Mouse (Mus musculus) heart, embryonic 12.5 days (tissue): ENCODE measurements at regions not wholly inside any gene's neighbourhood (a gene's known extent, or its start where the extent isn't known, plus 50 kb on each side); places are given as distances from the start of the nearest gene placed in this dataset.

Source experiments
- ATAC-seq: fragments of 200-750 bp; cut with Nextera tagmentation; 2 replicates; pipeline ENCODE4 v1.8.0; 2017; ENCODE audit warnings: moderate TSS enrichment, moderate library complexity; ENCODE audit not compliant: insufficient number of reproducible peaks, low FRiP score
- H3K27ac ChIP-seq: fragments of 300-500 bp; sonication (generic); 2 replicates; pipeline ENCODE4 v1.5.1; 2016; ENCODE audit warnings: mild to moderate bottlenecking, moderate library complexity; ENCODE audit not compliant: poor library complexity, severe bottlenecking
- H3K27me3 ChIP-seq: fragments of 300-500 bp; sonication (generic); replicated peaks from 2 replicates; pipeline ENCODE4 v1.6.1; 2016; ENCODE audit warnings: mild to moderate bottlenecking, moderate library complexity
- H3K36me3 ChIP-seq: fragments of 300-500 bp; sonication (generic); 2 replicates; pipeline ENCODE4 v1.6.1; 2016; ENCODE audit warnings: mild to moderate bottlenecking, moderate library complexity
- H3K4me1 ChIP-seq: fragments of 300-500 bp; sonication (generic); replicated peaks from 2 replicates; pipeline ENCODE4 v1.6.1; 2016; ENCODE audit warnings: mild to moderate bottlenecking
- H3K4me2 ChIP-seq: fragments of 300-500 bp; sonication (generic); 2 replicates; pipeline ENCODE4 v1.6.1; 2016; ENCODE audit warnings: mild to moderate bottlenecking, moderate library complexity
- H3K4me3 ChIP-seq: fragments of 300-500 bp; sonication (generic); 2 replicates; pipeline ENCODE4 v1.5.1; 2016; ENCODE audit warnings: mild to moderate bottlenecking
- H3K9ac ChIP-seq: fragments of 300-500 bp; sonication (generic); 2 replicates; pipeline ENCODE4 v1.6.1; 2016; ENCODE audit warnings: mild to moderate bottlenecking, moderate library complexity
- H3K9me3 ChIP-seq: fragments of 300-500 bp; sonication (generic); replicated peaks from 2 replicates; pipeline ENCODE4 v1.6.1; 2016; ENCODE audit warnings: mild to moderate bottlenecking, moderate library complexity
- WGBS: fragments of 180-500 bp; shearing (Covaris S2); methylation state at CpG from one replicate; pipeline ENCODE4 v1.1.7; 2016; 5-methylcytosine and 5-hydroxymethylcytosine counted together

DNA sequence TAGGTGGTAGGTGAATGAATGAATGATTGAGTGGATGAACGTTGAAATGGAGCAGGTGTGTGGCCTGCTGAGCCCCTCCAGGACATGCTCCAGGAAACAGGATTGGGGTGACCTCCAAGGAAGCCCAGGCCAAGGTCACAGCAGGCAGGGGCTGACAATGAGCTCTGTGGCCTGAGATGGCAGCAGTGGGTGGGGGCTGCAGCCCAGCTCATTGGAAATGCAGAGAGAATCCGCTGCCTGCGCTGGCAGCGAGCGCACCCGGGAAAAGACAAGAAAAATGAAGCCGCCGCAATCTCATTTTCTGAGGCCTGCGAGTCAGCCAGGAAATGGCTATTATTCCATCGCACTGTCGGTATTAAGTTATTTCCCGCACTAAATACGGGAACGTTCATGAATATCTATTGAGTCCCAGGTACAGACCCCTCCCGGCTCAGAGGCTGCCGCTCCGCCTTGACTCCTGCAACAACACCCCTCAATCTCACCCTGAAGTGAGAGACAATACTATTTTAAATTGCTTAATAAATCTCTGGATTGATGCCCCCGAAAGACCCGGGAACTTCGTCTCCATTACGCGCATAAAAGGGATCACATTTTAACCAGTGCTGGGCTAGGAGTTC is 153.7 kb downstream of the Cryba4 start:
- Histone ChIP-seq H3K36me3 (no peaks in the 10 kb centered on the region), H3K4me2 (no peak overlapping the region), H3K4me1 (no peaks in the 10 kb centered on the region), H3K9ac (no peak overlapping the region), H3K4me3 (no peak overlapping the region), H3K27me3 (peaks cover 21% of the 10 kb centered on the region), H3K9me3 (peaks cover 6% of the 10 kb centered on the region; the same call in 1 of the 2 replicates), H3K27ac (no peak overlapping the region)
- ATAC-seq: no peak
- WGBS: 61% methylated on average over 22 of the region's 22 CpGs

DNA sequence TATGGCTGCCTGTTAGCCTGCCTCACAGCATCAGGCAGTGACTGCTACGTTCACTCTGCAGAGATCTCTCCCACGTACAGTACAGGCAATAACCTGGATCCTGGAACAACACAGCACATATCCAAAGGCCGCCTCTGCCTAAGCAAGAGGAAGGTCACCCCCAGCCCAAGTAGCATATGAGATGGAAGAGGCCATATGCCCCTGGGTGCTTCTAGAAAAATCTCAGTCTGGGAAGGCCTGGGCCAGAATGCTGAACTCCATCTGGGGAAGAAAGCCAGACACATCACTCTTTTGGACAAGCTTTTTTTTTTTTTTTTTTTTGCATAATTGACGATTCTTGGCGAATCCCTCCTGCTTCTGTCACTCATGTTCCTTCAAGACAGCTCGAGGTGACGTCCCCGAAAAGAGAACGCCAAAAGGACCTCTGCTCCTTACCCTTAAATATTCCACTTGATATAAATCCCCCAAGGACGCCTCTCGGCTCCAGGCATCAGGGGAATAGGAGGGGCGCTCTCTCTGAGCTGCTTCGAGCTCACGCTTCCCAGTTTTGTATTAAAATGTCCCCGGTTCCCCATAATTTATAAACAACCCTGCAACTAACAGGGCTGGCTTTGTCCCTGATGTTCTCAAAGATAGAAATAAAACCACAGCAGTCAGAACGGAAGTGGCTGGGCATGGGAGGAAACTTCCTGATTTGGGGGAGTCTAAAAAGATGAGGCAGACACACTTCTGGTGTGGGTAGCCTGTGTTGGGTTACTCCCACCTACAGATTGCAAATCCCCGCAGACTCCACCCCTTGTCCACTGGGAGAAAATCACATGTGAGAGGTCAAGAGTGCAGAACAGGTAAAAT is 150.4 kb downstream of the Cryba4 start:
- Histone ChIP-seq H3K27me3 (peaks cover 21% of the 10 kb centered on the region), H3K27ac (no peak overlapping the region), H3K4me2 (no peak overlapping the region), H3K36me3 (no peaks in the 10 kb centered on the region), H3K9me3 (no peaks in the 10 kb centered on the region), H3K9ac (no peak overlapping the region), H3K4me3 (no peak overlapping the region), H3K4me1 (no peaks in the 10 kb centered on the region)
- 77% methylated on average over 17 of the region's 17 CpGs for WGBS
- no peak for ATAC-seq

DNA sequence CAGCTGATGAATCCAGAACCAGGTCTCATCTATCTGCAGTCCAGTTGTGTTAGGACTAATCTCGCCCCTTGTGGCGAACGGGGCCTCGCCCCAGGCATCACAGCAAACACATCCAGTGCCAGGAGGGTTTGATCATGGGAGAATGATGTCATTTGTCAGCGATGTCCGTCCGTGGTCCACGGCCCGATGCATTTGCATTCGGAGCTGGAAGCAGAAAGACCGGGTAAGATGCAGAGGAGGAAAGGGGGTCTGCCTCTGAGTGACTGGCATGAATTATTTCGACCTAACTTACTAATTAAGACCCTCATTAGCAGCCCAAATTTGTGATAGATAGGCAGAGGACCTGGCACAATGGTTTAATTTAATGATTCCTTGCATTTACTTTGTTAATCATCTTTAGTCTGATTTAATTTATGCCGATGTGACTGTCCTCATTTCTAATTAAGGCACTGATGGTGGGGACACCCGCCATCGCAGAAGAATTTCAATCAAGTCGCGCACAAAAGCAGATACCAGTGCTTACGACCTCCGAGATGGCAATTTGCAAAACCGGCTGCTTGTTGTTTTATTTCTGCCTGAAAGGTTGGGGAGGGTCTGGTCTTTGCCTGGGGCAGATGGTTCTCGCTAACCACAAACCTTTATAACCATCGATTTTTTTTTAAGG is 141.9 kb downstream of the Cryba4 start:
- H3K36me3 ChIP-seq: no peaks in the 10 kb centered on the region
- H3K27ac ChIP-seq: no peak overlapping the region
- H3K27me3 ChIP-seq: peaks cover 25% of the 10 kb centered on the region
- H3K9ac ChIP-seq: no peak overlapping the region
- no peak overlapping the region for H3K4me2 ChIP-seq
- 59% methylated on average over 22 of the region's 22 CpGs for WGBS
- no peaks in the 10 kb centered on the region for H3K9me3 ChIP-seq
- no peak for ATAC-seq
- no peaks in the 10 kb centered on the region for H3K4me1 ChIP-seq
- no peak overlapping the region for H3K4me3 ChIP-seq

DNA sequence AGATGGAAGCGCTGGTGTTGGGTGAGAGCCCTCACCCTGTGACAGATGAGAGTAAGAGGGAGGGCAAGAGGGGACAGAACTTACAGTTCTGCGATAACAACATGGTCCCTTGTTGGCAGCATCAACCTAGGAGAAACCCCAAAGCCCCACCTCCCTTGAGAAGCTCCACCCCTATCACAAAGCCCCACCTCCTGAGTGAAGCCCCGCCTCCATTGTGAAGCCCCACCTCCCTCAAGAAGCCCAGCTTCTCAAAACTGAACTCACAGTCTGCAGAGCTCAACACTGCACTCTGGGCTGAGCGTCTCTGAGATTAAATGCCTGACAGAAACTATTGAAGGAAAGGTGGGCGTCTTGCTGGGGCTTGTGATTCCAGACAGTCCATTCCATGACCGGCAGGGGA is 131.6 kb downstream of the Cryba4 start:
- no peaks in the 10 kb centered on the region for H3K36me3 ChIP-seq
- H3K4me3 ChIP-seq: no peak overlapping the region
- no peak for ATAC-seq
- no peak overlapping the region for H3K9ac ChIP-seq
- no peak overlapping the region for H3K4me2 ChIP-seq
- no peak overlapping the region for H3K27ac ChIP-seq
- 60% methylated on average over 6 of the region's 6 CpGs for WGBS
- H3K27me3 ChIP-seq: peaks cover 63% of the 10 kb centered on the region
- H3K9me3 ChIP-seq: no peaks in the 10 kb centered on the region
- H3K4me1 ChIP-seq: 0 out of 2 replicates have a peak, but pooled peaks cover 6% of the 10 kb centered on the region

DNA sequence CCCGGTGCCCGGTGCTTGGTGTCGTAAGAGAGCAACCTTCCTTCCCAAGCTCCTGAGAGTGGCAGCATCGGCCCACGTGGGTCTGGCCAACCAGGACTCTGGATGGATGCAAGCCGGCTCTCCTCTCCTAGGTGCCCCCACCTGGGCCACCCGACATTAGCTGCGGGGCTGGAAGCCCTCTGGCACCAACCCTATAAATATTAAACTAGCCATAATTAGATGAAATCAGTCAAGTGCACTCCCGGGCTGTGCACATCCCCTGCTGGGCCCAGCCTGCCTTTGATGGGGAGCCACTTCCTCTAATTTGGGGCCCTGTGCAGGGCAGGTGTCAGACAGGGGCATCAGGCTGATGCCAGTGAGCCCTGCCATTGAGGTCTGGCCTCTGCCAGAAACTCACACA is 130.8 kb downstream of the Cryba4 start:
- no peak for ATAC-seq
- WGBS: 75% methylated on average over 9 of the region's 9 CpGs

DNA sequence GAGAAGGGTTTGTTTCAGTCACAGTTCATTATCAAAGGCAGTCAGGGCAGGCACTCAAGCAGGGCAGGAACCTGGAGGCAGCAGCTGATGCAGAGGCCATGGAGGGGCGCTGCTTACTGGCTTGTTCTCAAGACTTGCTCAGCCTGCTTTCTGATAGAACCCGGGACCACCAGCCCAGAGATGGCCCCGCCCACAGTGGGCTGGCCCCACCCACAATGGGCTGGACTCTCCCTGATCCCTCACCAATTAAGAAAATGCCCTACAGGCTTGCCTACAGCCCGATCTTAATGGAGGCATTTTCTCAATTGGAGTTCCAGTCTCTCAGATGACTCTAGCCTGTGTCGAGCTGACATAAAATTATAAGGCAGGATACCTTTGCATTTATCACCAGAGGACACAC is 129.7 kb downstream of the Cryba4 start:
- ATAC-seq: no peak
- Histone ChIP-seq H3K4me3 (no peak overlapping the region), H3K9ac (no peak overlapping the region), H3K4me1 (0 out of 2 replicates have a peak, but pooled peaks cover 6% of the 10 kb centered on the region), H3K36me3 (no peaks in the 10 kb centered on the region), H3K27me3 (peaks cover 55% of the 10 kb centered on the region), H3K4me2 (no peak overlapping the region), H3K27ac (no peak overlapping the region), H3K9me3 (no peaks in the 10 kb centered on the region)
- WGBS: 13% methylated on average over 5 of the region's 5 CpGs

More for the DNA sequence above, 130.8 kb downstream of the Cryba4 start:
- no peak overlapping the region for H3K27ac ChIP-seq
- peaks cover 65% of the 10 kb centered on the region for H3K27me3 ChIP-seq
- 0 out of 2 replicates have a peak, but pooled peaks cover 6% of the 10 kb centered on the region for H3K4me1 ChIP-seq
- H3K36me3 ChIP-seq: no peaks in the 10 kb centered on the region
- no peak overlapping the region for H3K4me2 ChIP-seq
- H3K9me3 ChIP-seq: no peaks in the 10 kb centered on the region
- no peak overlapping the region for H3K4me3 ChIP-seq
- no peak overlapping the region for H3K9ac ChIP-seq

DNA sequence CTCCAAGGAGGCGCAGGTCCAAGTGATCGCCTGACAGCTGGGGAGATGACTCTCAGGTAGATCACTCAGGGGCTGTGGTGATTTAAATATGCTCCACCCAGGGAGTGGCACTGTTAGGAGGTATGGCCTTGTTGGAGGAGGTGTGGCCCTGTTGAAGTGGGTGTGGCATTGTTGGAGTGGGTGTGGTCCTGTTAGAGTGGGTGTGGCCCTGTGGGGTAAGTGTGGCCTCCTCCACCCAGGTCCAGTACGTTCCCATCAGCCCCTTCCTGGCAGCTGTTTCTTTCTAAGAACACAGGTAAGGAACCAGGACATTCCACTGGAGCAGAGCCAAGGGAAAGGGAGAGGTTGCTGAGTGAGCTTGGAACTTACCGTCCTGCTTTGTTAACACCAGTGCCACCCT is 125.1 kb downstream of the Cryba4 start:
- Histone ChIP-seq H3K27me3 (peaks cover 34% of the 10 kb centered on the region), H3K4me1 (no peaks in the 10 kb centered on the region), H3K4me3 (no peak overlapping the region), H3K36me3 (no peaks in the 10 kb centered on the region), H3K9me3 (no peaks in the 10 kb centered on the region), H3K27ac (no peak overlapping the region), H3K4me2 (no peak overlapping the region), H3K9ac (no peak overlapping the region)
- no peak for ATAC-seq
- WGBS: 66% methylated on average over 4 of the region's 4 CpGs

DNA sequence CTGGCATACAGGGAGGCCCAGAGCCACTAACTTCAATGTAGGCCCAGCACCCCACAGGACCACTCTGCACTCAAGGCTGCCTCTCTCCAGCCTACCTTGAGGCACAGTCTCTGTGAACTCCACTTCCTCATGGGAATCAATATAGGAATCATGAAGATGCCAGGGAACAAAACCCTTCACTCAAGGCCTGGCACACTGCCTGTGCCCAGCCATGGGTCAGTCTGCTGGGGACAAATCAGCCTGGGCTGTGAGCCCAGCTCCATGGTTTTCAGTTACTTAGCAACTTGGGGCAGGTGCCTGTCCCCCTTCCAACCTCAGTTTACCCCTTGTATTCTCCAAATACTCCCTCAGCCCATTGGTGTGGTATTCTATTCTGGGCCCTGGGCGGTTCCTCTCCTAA is 119.6 kb downstream of the Cryba4 start:
- 81% methylated on average over 1 of the region's 1 CpGs for whole genome bisulfite sequencing
- Histone ChIP-seq H3K4me1 (no peaks in the 10 kb centered on the region), H3K4me3 (no peak overlapping the region), H3K9me3 (peaks cover 5% of the 10 kb centered on the region; the same call in 1 of the 2 replicates), H3K36me3 (no peaks in the 10 kb centered on the region), H3K4me2 (no peak overlapping the region), H3K9ac (no peak overlapping the region), H3K27me3 (peaks cover 9% of the 10 kb centered on the region; the same call in 1 of the 2 replicates), H3K27ac (no peak overlapping the region)
- ATAC-seq: no peak

DNA sequence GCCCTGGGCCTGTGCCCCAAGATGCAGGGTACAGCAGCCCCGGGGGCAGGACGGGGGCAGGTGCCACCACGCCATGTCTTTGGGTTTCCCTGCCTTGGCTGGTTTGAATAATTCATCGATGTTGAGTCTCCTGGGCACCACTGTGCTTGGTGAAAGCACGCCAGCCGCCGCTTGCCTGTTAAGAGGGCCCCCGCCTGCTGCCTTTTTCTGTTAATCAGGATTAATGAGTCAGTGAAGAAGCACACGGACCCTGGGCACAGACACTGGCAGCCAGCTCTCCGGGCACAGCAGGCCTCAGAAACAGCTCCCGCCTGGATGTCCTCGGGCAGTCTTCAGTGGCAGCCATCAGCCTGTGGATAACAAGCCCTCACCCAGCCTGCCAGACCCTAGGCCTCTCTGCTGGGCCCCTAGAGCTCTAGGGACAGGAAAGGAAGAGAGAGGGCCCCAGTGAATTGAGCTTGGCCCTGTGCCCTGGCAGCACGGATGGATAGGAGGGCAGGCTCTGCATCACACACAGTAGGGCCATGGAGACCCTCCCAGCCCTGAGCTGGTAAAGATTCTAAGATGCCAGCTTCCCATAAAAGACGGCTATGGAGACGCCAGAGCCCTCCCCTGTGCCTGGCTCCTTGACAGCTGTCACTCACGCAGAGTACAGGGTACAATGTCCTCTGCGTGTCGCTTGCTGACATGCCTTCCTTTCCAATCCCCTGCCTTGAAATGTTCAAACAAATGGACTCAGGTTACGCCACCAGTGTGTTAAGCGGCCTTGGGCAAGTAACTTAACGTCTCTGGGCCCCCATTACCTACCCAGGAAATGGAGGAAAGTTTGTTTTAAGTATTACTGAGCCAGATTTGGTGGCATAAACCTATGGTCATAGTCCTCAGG is 118.4 kb downstream of the Cryba4 start:
- peaks cover 5% of the 10 kb centered on the region; the same call in 1 of the 2 replicates for H3K9me3 ChIP-seq
- no peak overlapping the region for H3K9ac ChIP-seq
- peaks cover 9% of the 10 kb centered on the region; the same call in 1 of the 2 replicates for H3K27me3 ChIP-seq
- WGBS: 76% methylated on average over 21 of the region's 21 CpGs
- no peak overlapping the region for H3K4me2 ChIP-seq
- no peak overlapping the region for H3K4me3 ChIP-seq
- H3K36me3 ChIP-seq: no peaks in the 10 kb centered on the region
- H3K4me1 ChIP-seq: no peaks in the 10 kb centered on the region
- ATAC-seq: no peak
- H3K27ac ChIP-seq: no peak overlapping the region

DNA sequence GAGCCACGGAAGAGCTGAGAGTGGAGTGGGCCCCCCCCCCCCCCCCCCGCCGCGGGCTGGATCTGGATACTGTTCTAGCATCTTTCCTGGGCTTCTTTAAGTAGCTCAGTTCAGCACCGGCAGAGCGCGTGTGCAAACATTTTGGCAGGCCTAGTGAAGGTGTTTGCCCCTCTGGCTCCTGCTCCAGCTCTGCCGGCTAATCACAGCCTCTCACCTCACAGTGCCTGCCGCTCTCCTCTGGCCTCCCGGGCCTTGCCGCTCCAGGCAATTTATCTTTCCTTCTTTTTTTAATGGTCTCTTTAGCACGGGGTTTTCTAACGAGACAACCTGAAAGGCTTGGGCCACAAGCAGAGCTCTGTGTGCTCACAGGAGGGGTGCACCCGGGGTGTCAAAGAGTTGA is 115.7 kb downstream of the Cryba4 start:
- Histone ChIP-seq H3K27me3 (peaks cover 16% of the 10 kb centered on the region; the same call in 1 of the 2 replicates), H3K27ac (no peak overlapping the region), H3K9ac (no peak overlapping the region), H3K9me3 (peaks cover 5% of the 10 kb centered on the region; the same call in 1 of the 2 replicates), H3K36me3 (no peaks in the 10 kb centered on the region), H3K4me3 (no peak overlapping the region), H3K4me1 (no peaks in the 10 kb centered on the region), H3K4me2 (no peak overlapping the region)
- WGBS: 26% methylated on average over 10 of the region's 14 CpGs
- no peak for ATAC-seq
